Mouse (Mus musculus): ENCODE measurements around the gene Gm5129.

Gm5129 gene

GRCm38 (mm10) chr5:29725369-29725768 is 10.4 kb downstream of the Gm5129 start:
- DNase-seq (ENCODE audit: low spot score), result no peak

- no peak for DNase-seq (ENCODE audit: low spot score)
Observed at GRCm38 (mm10) chr5:29721159-29721558, 14.6 kb downstream of the Gm5129 start.

- no peak for DNase-seq (ENCODE audit: low spot score)
Observed at GRCm38 (mm10) chr5:29712906-29713305, 22.8 kb downstream of the Gm5129 start.

- DNase-seq (ENCODE audit: low spot score), result no peak
Observed at GRCm38 (mm10) chr5:29711631-29712030, 24.1 kb downstream of the Gm5129 start.

GRCm38 (mm10) chr5:29708258-29708657 is 27.5 kb downstream of the Gm5129 start:
- DNase-seq (ENCODE audit: low spot score), result no peak

- no peak for DNase-seq (ENCODE audit: low spot score)
Observed at GRCm38 (mm10) chr5:29707241-29707640, 28.5 kb downstream of the Gm5129 start.

GRCm38 (mm10) chr5:29699520-29700202 is 36.1 kb downstream of the Gm5129 start:
- DNase-seq (ENCODE audit: low spot score), result no peak

GRCm38 (mm10) chr5:29698493-29698892 is 37.2 kb downstream of the Gm5129 start:
- DNase-seq (ENCODE audit: low spot score), result no peak

- no peak for DNase-seq (ENCODE audit: low spot score)
Observed at GRCm38 (mm10) chr5:29688352-29688751, 47.4 kb downstream of the Gm5129 start.

- no peak for DNase-seq (ENCODE audit: low spot score)
Observed at GRCm38 (mm10) chr5:29687671-29688070, 48.1 kb downstream of the Gm5129 start.
